Mouse (Mus musculus) ES-Bruce4 (cell line): ENCODE results near the gene Tshr. TPM values are rescaled to one million over a fixed set of nuclear protein-coding genes. Genes with fewer than 3 reads are reported as not detected.
A peak's percentile ranks its signal among the peaks of the same experiment; 100 is the strongest.

Experiments used
- H3K27ac ChIP-seq: 2 replicates; pipeline ENCODE4 v1.5.1; 2012; ENCODE audit warnings: low read length, inconsistent platforms; ENCODE audit not compliant: insufficient read depth
- H3K27me3 ChIP-seq: 2 replicates; pipeline ENCODE4 v1.6.1; 2012; ENCODE audit warnings: mild to moderate bottlenecking, low read length, inconsistent platforms; ENCODE audit not compliant: control insufficient read depth, poor library complexity, insufficient read depth, severe bottlenecking
- H3K36me3 ChIP-seq: 2 replicates; pipeline ENCODE4 v1.6.1; 2012; ENCODE audit warnings: inconsistent platforms, mild to moderate bottlenecking, low read length, moderate library complexity; ENCODE audit not compliant: control insufficient read depth, poor library complexity, insufficient read depth, severe bottlenecking
- H3K4me1 ChIP-seq: one replicate; pipeline ENCODE4 v1.8.1; 2011; ENCODE audit warnings: low read length; ENCODE audit not compliant: control insufficient read depth, insufficient read depth
- H3K4me3 ChIP-seq: 2 replicates; pipeline ENCODE4 v1.5.1; 2011; ENCODE audit warnings: low read depth, mild to moderate bottlenecking, low read length
- H3K9ac ChIP-seq: 2 replicates; pipeline ENCODE4 v1.6.1; 2012; ENCODE audit warnings: low read depth, mild to moderate bottlenecking, inconsistent platforms; ENCODE audit not compliant: poor library complexity, severe bottlenecking
- H3K9me3 ChIP-seq: replicated peaks from 2 replicates; pipeline ENCODE4 v1.6.1; 2012; ENCODE audit warnings: mild to moderate bottlenecking, low read length, inconsistent platforms; ENCODE audit not compliant: control insufficient read depth, poor library complexity, insufficient read depth, severe bottlenecking
- CTCF ChIP-seq: IDR thresholded peaks from one replicate; pipeline ENCODE4 v1.8.1; 2011; ENCODE audit warnings: low read depth, low read length
- EP300 ChIP-seq: IDR thresholded peaks from 2 replicates; pipeline ENCODE4 v1.6.1; 2011; ENCODE audit warnings: low read depth, low read length; ENCODE audit not compliant: insufficient read depth
- POLR2A ChIP-seq: IDR thresholded peaks from one replicate; pipeline ENCODE4 v1.8.1; 2011; ENCODE audit warnings: low read length; ENCODE audit not compliant: insufficient read depth
- polyA plus RNA-seq: library from polyadenylated mRNA; stranded (reverse); fragments of >200 nt; gene quantifications from 2 replicates; pipeline ENCODE4 v1.2.4, GENCODE M21; 2011; ENCODE audit warnings: low read depth; ENCODE audit not compliant: missing spikeins, insufficient read depth, insufficient read length

The Tshr gene
- polyA plus RNA-seq, 1 experiment: not detected

DNA sequence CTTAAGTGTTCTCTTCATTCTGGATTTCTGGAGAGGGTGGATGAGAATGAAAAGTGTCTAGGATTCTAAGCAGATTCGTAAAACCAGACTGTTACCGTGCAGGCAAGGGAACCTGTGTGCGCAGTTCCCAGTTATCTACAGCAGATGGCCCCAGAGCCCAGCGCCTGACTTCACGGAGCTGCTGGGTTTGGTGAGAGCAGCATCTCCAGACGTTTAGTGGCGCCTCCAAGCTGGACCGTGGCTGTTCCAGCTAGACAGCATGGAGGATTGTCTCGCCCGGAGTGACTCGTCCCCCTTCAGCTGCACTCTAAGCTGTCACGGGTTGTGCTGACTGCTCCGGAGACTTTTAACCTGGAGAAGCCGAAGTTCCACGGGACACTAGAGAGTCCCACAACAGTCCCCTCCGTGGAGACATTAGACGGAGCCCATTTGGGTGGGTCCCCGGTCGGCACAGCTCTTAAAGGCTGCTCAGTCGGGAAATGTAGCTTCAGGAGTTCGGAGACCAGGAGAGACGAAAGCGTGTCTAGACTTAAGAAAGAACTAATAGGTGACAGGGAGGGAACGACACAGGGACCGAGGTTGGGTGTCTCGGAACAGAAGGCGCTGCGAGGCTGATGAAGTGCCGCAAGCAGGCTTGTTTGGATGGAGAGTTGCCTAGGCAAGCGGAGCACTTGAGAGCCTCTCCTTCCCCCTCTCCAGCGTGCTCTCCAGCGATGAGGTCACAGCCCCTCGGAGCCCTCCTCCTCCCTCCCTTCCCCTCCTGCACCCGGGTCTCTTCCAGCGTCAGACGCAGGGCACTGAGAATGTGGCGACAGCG is 16.1 kb downstream of the Tshr start:
- peak overlapping the region; percentile 3 for H3K9ac ChIP-seq
- no peaks in the 10 kb centered on the region; the same call in 1 of the 2 replicates for H3K27me3 ChIP-seq
- H3K36me3 ChIP-seq: no peaks in the 10 kb centered on the region
- no peak overlapping the region for H3K27ac ChIP-seq
- no peaks in the 10 kb centered on the region for H3K9me3 ChIP-seq
- TF ChIP-seq CTCF (peak; percentile 85), EP300 (no peak), POLR2A (no peak)
- H3K4me3 ChIP-seq: peak overlapping the region; percentile 52
- no peaks in the 10 kb centered on the region for H3K4me1 ChIP-seq

DNA sequence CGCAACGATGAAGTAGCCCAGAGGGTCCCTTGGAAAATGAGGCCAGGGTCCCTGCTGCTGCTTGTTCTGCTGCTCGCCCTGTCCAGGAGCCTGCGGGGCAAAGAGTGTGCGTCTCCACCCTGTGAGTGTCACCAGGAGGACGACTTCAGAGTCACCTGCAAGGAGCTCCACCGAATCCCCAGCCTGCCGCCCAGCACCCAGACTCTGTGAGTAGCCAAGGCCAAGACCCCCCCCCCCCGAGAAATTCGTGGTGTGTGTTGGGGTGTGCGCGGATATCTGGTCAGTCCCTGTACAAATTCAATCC is 16.6 kb downstream of the Tshr start:
- no peaks in the 10 kb centered on the region for H3K36me3 ChIP-seq
- peak overlapping the region; percentile 52 for H3K4me3 ChIP-seq
- no peak overlapping the region for H3K27ac ChIP-seq
- no peaks in the 10 kb centered on the region for H3K9me3 ChIP-seq
- H3K27me3 ChIP-seq: no peaks in the 10 kb centered on the region; the same call in 1 of the 2 replicates
- TF ChIP-seq CTCF (no peak), EP300 (no peak), POLR2A (no peak)
- no peaks in the 10 kb centered on the region for H3K4me1 ChIP-seq
- H3K9ac ChIP-seq: peak overlapping the region; percentile 3

DNA sequence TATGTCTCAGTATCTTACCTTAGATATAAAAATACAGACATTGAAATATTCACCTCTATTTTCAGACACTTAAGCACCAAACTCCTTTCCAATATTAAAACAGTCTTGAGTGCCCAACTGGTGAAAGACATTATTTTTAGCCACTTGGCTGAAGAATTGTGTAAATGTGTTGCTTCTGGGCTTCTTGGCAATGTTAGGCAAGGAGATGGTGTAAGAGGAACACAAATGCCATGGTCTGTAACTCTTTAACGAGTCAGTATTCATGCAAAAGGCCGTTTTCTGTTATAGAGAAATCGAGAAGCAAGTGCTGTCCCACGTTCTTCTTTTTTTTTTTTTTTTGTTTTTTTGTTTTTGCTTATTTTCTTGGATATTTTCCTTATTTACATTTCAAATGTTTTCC is 25.9 kb downstream of the Tshr start:
- TF ChIP-seq EP300 (no peak), POLR2A (no peak), CTCF (no peak)
- Histone ChIP-seq H3K27ac (no peak overlapping the region), H3K9me3 (no peaks in the 10 kb centered on the region), H3K9ac (no peak overlapping the region), H3K36me3 (no peaks in the 10 kb centered on the region), H3K4me1 (no peaks in the 10 kb centered on the region), H3K4me3 (no peak overlapping the region), H3K27me3 (no peaks in the 10 kb centered on the region)

DNA sequence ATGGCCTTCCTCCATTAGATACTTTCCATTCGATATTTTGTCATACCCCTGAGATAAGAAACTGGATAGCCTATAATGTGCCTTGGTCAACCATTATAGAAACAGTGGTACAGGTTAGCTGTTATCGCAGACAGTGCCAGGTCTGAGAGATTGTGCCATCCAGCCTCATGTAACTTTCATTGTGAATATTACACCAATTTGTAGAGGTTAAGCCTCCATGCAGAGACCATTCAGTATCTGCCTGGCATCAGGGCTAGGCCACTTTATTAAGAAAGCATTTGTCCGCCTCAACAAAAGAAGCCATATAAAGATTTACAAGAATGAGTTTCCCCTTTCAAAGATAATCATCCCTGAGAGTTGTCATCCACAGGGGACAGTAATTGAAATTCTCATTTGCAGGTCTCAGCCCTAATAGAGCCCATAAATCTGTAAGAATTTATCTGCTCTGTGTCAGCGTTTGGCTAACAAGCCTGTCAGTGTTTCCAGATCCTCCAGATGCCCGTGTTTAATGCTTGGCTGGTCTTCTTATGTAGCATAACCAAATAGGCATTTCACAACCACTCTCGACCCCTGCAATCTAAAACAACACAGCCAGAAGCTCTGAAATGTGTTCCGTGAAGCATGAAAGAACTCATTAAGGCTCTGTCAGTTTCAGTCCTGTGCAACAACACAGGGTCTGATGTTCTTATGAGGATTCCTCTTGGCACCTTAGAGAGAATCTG is 28.3 kb downstream of the Tshr start:
- Histone ChIP-seq H3K27me3 (no peaks in the 10 kb centered on the region), H3K4me1 (no peaks in the 10 kb centered on the region), H3K4me3 (no peak overlapping the region), H3K36me3 (no peaks in the 10 kb centered on the region), H3K9me3 (no peaks in the 10 kb centered on the region), H3K27ac (no peak overlapping the region), H3K9ac (no peak overlapping the region)
- no peak for TF ChIP-seq EP300
- no peak for TF ChIP-seq POLR2A

DNA sequence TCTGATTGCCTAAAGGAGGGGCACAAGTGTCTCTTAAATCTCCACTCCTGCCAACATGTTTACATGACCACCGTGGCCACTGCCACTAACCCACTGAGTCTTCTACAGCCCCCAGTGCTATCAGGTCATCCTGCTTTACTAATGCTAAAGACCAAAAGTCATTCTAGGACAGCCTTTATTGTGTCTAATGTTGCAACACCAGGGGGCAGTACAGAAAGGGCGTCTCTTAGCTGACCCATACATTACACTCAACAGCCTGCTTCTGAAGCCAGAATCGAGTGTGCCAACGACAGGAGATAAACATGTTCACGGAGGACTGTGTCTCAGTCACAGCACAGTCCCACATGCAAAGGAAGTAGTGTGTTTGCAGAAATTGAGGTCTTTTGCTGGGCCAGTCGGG is 30.7 kb downstream of the Tshr start:
- no peaks in the 10 kb centered on the region for H3K4me1 ChIP-seq
- no peaks in the 10 kb centered on the region; the same call in 1 of the 2 replicates for H3K27me3 ChIP-seq
- no peak overlapping the region for H3K4me3 ChIP-seq
- no peak for TF ChIP-seq EP300
- peak; percentile 11 for TF ChIP-seq CTCF
- H3K9ac ChIP-seq: no peak overlapping the region
- H3K9me3 ChIP-seq: no peaks in the 10 kb centered on the region
- H3K36me3 ChIP-seq: no peaks in the 10 kb centered on the region
- H3K27ac ChIP-seq: no peak overlapping the region

DNA sequence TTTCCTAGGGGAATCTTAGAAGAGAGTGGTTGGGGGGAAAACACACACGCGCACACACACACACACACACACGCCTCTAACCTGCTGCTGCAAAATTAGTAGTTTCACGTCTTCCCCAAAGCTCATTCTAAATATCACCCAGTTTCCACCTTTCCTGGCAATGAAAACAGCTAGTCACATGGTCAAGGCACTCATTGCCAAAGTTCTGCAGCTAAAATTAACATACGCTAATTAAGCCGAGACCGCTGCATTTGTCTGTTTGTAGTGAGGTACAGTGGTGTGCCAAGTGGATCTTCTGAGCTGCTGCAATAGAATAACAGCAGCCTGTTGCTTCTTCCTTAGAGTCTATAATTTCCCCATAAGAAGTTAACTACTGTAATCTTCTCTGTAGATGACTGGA is 32.5 kb downstream of the Tshr start:
- H3K36me3 ChIP-seq: no peaks in the 10 kb centered on the region
- no peaks in the 10 kb centered on the region for H3K4me1 ChIP-seq
- H3K27ac ChIP-seq: no peak overlapping the region
- TF ChIP-seq CTCF (no peak), POLR2A (no peak), EP300 (no peak)
- H3K9me3 ChIP-seq: no peaks in the 10 kb centered on the region
- no peak overlapping the region for H3K9ac ChIP-seq
- H3K4me3 ChIP-seq: no peak overlapping the region
- no peaks in the 10 kb centered on the region; the same call in 1 of the 2 replicates for H3K27me3 ChIP-seq
